Mouse (Mus musculus): Measurements from ENCODE around the gene Rabgap1l.
"Not testable (repeated sequence)": the region's sequence is repeated elsewhere in the genome, so short reads cannot be mapped to it uniquely, and the experiment has no call there.

Rabgap1l gene

GRCm38 (mm10) chr1:160485028-160485427 lies 308.0 kb downstream of the Rabgap1l start:
- no peak for DNase-seq (ENCODE audit: low spot score)

GRCm38 (mm10) chr1:160481643-160482042 lies 311.4 kb downstream of the Rabgap1l start:
- DNase-seq (ENCODE audit: low spot score): no peak

GRCm38 (mm10) chr1:160467443-160467842 lies 325.6 kb downstream of the Rabgap1l start:
- DNase-seq (ENCODE audit: low spot score): no peak

GRCm38 (mm10) chr1:160465186-160465585 lies 327.8 kb downstream of the Rabgap1l start:
- no peak for DNase-seq (ENCODE audit: low spot score)

- DNase-seq (ENCODE audit: low spot score): no peak
These were observed 328.9 kb downstream of the Rabgap1l start for GRCm38 (mm10) chr1:160464148-160464547.

GRCm38 (mm10) chr1:160460346-160460745 lies 332.7 kb downstream of the Rabgap1l start:
- no peak for DNase-seq (ENCODE audit: low spot score)

- DNase-seq (ENCODE audit: low spot score): no peak
These were observed 341.3 kb downstream of the Rabgap1l start for GRCm38 (mm10) chr1:160451663-160452062.

GRCm38 (mm10) chr1:160448681-160449080 lies 344.3 kb downstream of the Rabgap1l start:
- no peak for DNase-seq (ENCODE audit: low spot score)

GRCm38 (mm10) chr1:160446823-160447222 lies 346.2 kb downstream of the Rabgap1l start:
- DNase-seq (ENCODE audit: low spot score): no peak

GRCm38 (mm10) chr1:160443506-160443905 lies 349.5 kb downstream of the Rabgap1l start:
- DNase-seq (ENCODE audit: low spot score): no peak

- DNase-seq (ENCODE audit: low spot score): no peak
These were observed 351.3 kb downstream of the Rabgap1l start for GRCm38 (mm10) chr1:160441679-160442078.

- DNase-seq (ENCODE audit: low spot score): no peak
These were observed 351.9 kb downstream of the Rabgap1l start for GRCm38 (mm10) chr1:160441161-160441560.

- no peak for DNase-seq (ENCODE audit: low spot score)
These were observed 354.2 kb downstream of the Rabgap1l start for GRCm38 (mm10) chr1:160438820-160439219.

- no peak for DNase-seq (ENCODE audit: low spot score)
These were observed 375.7 kb downstream of the Rabgap1l start for GRCm38 (mm10) chr1:160417196-160417854.

- DNase-seq (ENCODE audit: low spot score): peak; percentile 18
These were observed 382.2 kb downstream of the Rabgap1l start for GRCm38 (mm10) chr1:160410822-160411221.

- not testable (repeated sequence) for DNase-seq (ENCODE audit: low spot score)
These were observed 383.3 kb downstream of the Rabgap1l start for GRCm38 (mm10) chr1:160409689-160410088.

GRCm38 (mm10) chr1:160409123-160409522 lies 383.9 kb downstream of the Rabgap1l start:
- DNase-seq (ENCODE audit: low spot score): no peak

- no peak for DNase-seq (ENCODE audit: low spot score)
These were observed 384.6 kb downstream of the Rabgap1l start for GRCm38 (mm10) chr1:160408302-160408897.

GRCm38 (mm10) chr1:160399428-160399827 lies 393.6 kb downstream of the Rabgap1l start:
- DNase-seq (ENCODE audit: low spot score): no peak

- no peak for DNase-seq (ENCODE audit: low spot score)
These were observed 396.0 kb downstream of the Rabgap1l start for GRCm38 (mm10) chr1:160397037-160397436.

- no peak for DNase-seq (ENCODE audit: low spot score)
These were observed 405.6 kb downstream of the Rabgap1l start for GRCm38 (mm10) chr1:160387446-160387845.

GRCm38 (mm10) chr1:160378367-160378766 lies 414.6 kb downstream of the Rabgap1l start:
- DNase-seq (ENCODE audit: low spot score): no peak
